Mouse (Mus musculus) right cerebral cortex, postnatal 36 days (tissue): ENCODE measurements around the gene Gm20604.

ENCODE experiments used
- DNase-seq, 2 experiments: peaks; one replicate each; pipeline ENCODE4 v3.0.0; 2022; ENCODE audit warnings: low spot score in 2 of 2, mixed read lengths in 1 of 2

Gm20604 gene

GRCm38 (mm10) chr12:102758403-102758756 lies at the start of gene Gm20604:
Gene Gm20604 (minus strand): TSS chr12:102758672.
- DNase-seq: no peak

DNA sequence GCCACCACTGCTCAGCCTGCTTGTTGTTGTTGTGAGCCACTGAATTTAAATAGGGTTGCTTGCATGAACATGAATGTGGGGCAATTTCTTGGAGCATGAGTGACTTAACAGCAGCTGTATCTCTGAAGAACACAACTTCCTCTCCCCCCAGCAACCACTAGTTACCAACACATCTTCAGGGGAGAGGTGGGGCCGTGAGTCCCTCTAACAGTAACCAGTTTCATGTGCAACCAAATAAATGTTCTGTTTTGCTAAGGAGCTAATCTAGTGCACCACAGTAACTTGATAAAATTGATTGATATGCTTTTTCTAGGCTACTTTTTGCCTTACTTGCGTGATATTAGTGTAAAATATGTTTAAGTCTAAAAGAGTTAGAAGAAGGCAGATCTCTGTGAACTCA lies 41.1 kb upstream of the Gm20604 start:
- DNase-seq: no peak

- no peak for DNase-seq
Observed at GRCm38 (mm10) chr12:102787927-102788326, 29.5 kb upstream of the Gm20604 start.

DNA sequence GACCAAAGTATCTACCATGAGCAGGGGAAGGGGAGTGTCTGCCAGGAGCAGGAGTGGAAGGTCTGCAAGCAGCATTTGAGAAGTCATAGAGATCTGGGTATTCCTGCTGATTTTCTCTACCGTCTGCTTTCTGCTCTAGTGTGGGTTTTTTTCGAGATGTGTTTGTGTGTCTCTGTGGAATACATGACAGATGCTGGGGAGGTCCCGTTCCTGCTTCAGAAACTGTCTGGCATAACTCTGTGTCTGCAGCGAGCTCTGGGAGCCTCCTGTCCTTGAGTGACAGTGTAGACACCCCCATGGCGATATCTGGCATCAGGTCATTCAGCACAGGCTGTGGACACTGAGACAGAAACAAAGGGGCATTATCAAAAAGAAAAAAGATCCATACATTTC lies 27.1 kb upstream of the Gm20604 start:
- DNase-seq: no peak

DNA sequence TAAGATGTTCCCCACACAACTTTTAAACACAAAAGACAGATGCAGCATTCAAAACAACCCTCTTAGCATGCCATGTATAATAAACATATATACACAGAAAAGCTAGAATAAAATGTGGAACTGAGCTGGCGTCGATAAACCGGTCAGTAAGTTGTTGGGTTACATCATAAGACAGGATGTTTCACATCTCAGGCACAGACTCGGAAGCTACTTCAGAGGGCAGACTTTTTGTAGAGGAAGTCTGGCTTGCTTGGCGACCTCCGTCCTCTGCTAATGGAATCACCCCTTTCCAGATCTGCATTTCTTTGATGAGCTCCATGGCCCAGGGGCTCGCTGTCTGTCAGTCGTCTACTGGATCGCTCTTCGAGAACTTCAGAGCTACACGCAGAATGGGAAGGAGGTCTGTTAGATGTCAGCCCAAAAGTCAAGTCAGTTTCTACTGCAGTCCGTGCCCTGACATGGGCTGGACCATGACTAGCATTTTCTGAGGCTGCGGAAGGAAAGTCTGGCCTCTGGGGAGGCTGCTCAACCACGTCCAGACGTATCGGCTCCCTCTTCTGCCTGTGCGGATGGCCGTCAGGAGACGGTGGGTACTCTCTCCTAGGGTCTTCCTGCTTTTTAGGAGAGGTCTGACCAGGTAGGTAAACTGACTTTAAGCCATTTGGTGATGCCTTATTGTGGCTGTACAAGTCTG lies 26.6 kb upstream of the Gm20604 start:
- no peak for DNase-seq

DNA sequence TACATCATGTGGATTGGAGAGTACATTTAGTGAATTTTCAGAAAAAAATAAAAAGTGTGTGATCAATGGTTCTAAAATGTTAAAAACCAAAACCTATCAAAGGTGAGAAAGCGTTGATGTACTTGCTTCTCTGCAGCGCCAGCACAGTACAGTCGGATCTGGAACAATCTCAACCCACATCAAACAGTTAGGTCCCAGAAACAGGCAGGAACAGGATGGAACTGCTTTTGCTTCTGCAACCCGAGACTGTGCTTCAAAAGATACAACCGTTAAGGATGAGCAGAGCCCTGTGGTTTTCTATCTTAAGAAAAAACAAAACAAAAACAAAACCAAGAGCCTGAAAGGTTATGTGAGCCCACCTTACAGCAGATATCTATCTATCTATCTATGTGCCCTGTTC lies 24.4 kb upstream of the Gm20604 start:
- no peak for DNase-seq

- DNase-seq: no peak
Observed at GRCm38 (mm10) chr12:102779452-102779851, 21.0 kb upstream of the Gm20604 start.

- no peak for DNase-seq
Observed at GRCm38 (mm10) chr12:102778151-102778550, 19.7 kb upstream of the Gm20604 start.

DNA sequence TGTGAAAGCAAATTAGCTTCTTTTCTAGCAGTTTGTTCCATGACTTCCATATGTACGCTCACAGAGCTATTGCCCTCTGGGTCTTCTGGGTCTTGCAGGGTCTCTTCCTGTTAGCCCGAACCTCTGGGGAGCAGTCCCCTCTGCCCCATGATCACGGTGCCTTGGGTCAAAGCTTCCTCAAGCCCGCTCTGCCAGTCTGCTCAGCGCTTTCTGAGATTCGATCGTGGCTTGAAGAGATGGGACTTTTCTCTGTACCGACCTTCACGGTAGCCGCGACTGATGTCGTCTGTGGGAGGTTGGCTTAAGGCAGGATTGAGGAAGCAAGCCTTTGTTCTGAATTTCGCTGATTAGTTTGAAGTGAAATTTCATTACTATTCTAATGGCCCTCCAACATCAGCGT lies 17.6 kb upstream of the Gm20604 start:
- DNase-seq: no peak

DNA sequence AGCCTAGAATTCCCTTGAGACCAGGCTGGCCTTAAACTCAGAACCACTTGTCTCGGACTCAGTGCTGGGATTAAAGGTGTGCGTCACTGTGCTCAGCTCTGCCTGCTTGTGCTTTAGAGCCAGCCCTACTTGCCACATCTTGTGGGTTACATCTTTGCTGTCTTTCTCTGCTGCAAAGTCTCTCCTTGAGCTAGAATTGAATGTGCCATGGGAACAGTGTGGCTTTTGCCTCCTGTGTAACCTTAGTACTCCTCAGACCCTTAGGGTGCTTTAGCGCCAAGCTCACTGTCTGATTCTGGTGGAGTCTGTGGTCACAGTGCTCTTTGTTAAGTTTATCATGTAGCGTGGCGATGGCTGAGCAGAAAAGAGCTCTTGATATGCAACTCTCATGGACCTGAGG lies 14.2 kb upstream of the Gm20604 start:
- DNase-seq: no peak

DNA sequence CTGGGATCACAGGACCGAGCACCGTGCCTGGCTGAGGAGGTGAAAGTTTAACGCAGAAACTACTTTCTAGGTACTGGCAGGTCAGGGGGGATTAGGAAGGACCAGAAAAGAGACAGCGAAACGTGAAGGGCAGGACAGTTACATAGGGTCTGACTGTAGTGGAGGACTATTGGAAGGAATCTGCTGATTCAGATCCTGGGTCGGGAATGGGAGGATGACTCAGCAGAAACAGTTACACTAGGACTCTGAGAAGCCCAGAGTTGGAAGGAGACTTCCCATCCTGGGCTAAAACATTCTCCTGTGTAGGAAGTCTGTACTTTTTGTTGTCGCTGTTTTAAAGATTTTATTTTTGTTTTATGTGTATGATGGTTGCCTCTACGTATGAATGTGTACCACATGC lies 13.1 kb upstream of the Gm20604 start:
- no peak for DNase-seq

- DNase-seq: no peak
Observed at GRCm38 (mm10) chr12:102769000-102769399, 10.5 kb upstream of the Gm20604 start.

DNA sequence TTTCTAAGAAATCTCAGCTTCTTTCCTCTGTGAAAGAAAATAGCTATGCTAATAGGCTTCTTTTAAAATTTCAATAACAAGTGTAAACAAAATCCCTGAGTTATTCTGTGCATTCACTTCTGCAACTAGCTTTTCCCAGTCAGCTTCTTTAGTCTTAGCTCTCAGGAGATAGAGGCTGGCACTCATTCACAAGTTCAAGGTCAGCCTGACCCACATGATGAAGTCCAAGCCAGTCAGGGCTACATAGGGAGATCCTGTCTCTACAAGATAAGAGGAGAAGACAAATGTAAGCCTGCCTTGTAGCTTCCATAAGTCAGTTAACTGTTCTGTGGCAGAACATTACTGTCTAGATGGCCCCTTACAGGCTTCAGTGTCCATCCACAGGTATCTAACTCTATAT lies 5.2 kb upstream of the Gm20604 start:
- no peak for DNase-seq

DNA sequence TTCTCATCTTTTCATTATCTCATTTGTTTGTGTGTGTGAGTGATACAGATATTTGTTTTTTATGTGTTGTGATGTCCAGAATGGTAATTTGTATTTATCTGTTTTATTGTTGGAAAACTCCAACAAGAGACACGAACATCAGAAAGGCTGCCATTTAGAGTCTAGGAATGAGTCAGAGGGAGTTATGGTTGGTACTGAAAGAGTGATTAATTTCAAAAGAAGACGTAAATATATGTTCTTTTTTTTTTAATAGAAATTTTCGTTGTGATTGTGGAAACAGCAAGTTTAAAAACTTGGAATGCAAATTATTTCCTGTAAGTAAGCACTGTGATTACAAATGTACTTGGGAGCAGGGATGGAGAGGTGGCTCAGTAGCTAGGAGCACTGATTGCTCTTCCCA lies 3.2 kb upstream of the Gm20604 start:
- DNase-seq: no peak

GRCm38 (mm10) chr12:102758936-102759335 lies 464 bp upstream of the Gm20604 start:
- DNase-seq: no peak

DNA sequence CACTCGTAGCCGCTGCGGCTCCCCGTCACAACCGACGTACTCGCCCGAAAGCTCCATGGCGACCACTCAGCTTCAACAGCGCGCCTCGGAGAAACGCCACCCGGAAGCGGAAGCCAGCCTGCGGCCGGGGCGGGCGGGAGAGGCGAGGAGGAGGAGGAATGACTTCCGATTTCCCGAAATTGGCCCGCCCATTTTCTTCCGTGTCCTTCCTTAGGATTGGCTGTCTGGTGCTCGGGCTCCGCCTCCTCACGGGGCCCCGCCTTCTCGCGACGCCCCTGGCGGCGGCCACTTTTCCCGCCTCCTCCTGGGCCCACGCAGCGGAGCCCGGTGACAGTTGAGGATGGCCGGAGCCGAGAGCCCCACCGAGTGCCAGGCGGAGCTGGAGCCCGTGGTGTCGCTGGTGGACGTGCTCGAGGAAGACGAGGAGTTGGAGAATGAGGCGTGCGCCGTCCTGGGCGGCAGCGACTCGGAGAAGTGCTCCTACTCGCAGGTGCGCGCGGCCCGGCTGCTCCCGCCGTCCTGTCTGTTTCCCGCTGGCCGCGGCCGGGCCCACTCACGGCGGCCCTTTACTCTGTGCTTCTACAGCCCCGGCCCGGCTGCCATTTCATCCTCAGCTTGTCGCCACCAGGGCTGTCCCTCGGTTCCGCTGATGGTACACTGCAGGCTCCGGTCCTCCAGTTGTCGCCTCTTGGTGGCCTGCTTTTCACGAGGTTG lies 626 bp downstream of the Gm20604 start, which contains the start of the genes Gm28051, Gon7 and Ubr7:
TSS of gene Gm28051 (minus strand) at position 77 of the 714 bp plus-strand sequence.
TSS of gene Gon7 (minus strand) at position 115 of the 714 bp plus-strand sequence.
TSS of gene Ubr7 (plus strand) at position 279 of the 714 bp plus-strand sequence.
- DNase-seq: peak; percentile 93 to 96

DNA sequence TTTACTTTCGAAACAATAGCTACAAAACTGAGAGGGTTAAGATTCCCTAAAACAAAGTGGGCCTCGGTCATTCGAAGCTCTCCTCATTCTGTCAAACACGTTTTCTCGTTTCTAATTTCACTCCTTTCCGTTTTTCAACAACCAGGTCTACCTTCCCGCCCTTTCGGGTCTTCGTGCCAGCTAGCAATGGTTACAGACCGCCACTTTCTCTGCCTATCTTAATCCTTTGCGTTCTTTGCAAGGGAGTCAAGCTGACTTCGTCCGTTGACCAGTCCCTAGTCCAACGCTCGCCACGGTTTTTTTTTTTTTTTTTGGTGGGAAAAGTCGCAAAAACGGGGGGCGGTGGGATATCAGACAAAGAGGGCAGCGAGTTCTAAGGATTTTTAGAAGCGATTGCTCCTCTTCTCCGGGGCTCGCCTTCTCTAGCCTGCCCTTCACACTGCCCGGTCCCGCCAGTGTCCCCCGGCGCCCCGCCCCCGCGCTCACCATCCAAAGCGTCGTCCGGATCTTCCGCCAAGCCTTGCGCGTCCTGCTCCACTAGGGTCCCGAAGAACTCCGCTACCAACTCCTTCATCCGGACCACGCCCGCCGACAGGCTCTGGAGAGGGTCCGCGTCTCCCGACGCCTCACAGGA lies 1.3 kb downstream of the Gm20604 start:
- DNase-seq: no peak

- no peak for DNase-seq
Observed at GRCm38 (mm10) chr12:102756304-102756703, 2.2 kb downstream of the Gm20604 start.

DNA sequence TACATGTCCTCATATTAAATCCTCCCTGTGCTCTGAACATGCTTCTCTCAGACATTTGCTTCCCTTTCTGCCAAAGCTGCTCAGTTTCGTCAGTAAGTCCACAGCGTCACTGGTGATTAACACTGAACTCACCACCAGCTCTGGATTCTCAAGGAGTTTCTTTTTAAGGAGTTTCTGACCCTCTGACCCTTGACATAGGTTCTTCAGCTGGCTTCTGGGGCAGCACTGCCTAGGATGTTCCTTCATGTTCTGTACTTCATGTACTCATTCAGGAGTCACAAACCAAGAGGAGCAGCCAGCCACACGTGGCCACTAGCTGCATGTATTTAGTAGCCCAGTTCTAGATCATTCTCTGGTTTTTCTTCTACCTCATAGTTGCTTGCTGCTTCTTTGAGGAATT lies 10.2 kb downstream of the Gm20604 start:
- DNase-seq: no peak

DNA sequence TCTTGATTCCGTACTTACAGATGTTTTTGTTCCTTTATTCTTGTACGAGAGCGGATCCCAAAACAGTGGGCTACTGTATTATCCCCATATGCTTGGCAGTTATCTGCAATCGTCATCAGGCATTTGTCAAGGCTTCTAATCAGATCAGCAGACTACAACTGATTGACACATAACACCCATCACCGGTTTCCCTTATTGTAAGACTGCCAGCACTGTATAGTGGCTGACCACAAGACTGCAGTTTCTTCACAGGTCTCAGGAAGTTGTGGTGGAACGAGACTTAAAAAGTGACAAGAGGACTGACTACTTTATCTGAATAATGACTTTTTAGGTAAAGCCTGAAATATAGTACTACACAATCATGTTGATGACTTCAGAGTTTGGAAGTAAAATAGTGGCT lies 13.6 kb downstream of the Gm20604 start:
- no peak for DNase-seq

DNA sequence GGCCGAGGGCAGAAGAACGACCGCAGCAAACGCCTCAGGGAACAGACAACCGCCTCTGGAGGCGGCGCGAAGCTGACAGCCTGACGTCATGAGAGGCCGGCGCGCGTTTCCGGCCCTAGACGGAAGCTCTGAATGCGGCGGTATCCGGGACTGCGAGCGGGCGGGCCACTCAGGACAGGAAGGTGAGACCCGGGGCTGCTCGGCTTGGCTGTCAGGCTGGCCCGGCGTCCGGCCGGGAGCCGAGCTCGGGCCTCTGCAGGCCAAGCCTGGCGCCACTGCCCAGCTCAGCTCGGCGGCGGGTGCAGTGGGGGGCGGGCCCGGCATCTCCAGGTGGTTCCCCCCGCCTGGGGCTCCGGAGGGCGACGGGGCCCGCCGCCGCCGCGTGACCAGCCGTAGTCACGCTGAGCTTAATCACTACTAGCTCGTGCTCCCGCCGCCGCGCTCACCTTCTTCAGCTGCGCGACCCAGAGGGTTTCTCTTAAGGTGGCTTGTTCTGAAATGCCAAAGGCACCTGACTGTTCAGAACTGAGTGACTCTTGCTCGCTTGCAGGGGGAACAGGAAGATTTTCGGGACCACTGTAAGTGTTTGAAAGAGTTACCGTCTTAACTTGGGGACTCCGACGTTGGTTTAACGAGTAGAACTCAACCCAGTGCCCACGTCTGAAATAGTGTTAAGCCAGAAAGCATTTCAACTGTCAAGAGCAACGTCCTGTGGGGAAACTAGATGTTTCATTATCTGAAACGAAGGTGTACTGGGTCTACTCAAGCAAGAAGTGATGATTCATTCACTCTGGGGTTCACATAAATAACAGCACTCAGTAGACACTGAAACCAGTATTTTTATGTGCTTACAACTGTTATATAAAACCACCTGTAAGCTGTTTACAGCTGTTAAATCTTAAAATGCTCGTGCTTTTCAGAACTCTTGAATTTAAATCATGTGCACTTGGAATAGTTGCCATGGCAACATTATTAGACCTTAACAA lies 14.6 kb downstream of the Gm20604 start, which contains the start of the genes Moap1 and Tmem251:
TSS of gene Moap1 (minus strand) at position 73 of the 986 bp plus-strand sequence.
TSS of gene Tmem251 (plus strand) at position 174 of the 986 bp plus-strand sequence.
- peak; percentile 89 to 91 for DNase-seq
